Mouse (Mus musculus): ENCODE data around the gene Rnf150.
A peak's percentile ranks its signal among the peaks of the same experiment; 100 is the strongest.

Gene Rnf150

GRCm38 (mm10) chr8:82863041-82863744 lies at the start of gene Rnf150:
TSS of gene Rnf150 (plus strand) at chr8:82863356.
- DNase-seq (ENCODE audit: low read depth, low spot score), result peak; percentile 72

GRCm38 (mm10) chr8:82826135-82827046 lies 36.8 kb upstream of the Rnf150 start:
- DNase-seq (ENCODE audit: low read depth, low spot score), result no peak

GRCm38 (mm10) chr8:82840415-82840814 lies 22.7 kb upstream of the Rnf150 start:
- no peak for DNase-seq (ENCODE audit: low read depth, low spot score)

- no peak for DNase-seq (ENCODE audit: low read depth, low spot score)
Measured at GRCm38 (mm10) chr8:82840963-82841362, 22.2 kb upstream of the Rnf150 start.

- DNase-seq (ENCODE audit: low read depth, low spot score), result no peak
Measured at GRCm38 (mm10) chr8:82841520-82842142, 21.5 kb upstream of the Rnf150 start.

GRCm38 (mm10) chr8:82843697-82844096 lies 19.5 kb upstream of the Rnf150 start:
- DNase-seq (ENCODE audit: low read depth, low spot score), result no peak

- DNase-seq (ENCODE audit: low read depth, low spot score), result no peak
Measured at GRCm38 (mm10) chr8:82844413-82844812, 18.7 kb upstream of the Rnf150 start.

GRCm38 (mm10) chr8:82846098-82846497 lies 17.1 kb upstream of the Rnf150 start:
- DNase-seq (ENCODE audit: low read depth, low spot score), result no peak

- DNase-seq (ENCODE audit: low read depth, low spot score), result no peak
Measured at GRCm38 (mm10) chr8:82846730-82847129, 16.4 kb upstream of the Rnf150 start.

- DNase-seq (ENCODE audit: low read depth, low spot score), result no peak
Measured at GRCm38 (mm10) chr8:82858541-82859342, 4.4 kb upstream of the Rnf150 start.

- DNase-seq (ENCODE audit: low read depth, low spot score), result no peak
Measured at GRCm38 (mm10) chr8:82859343-82859620, 3.9 kb upstream of the Rnf150 start.

GRCm38 (mm10) chr8:82863745-82864520 lies 777 bp downstream of the Rnf150 start:
- DNase-seq (ENCODE audit: low read depth, low spot score), result peak; percentile 14

- no peak for DNase-seq (ENCODE audit: low read depth, low spot score)
Measured at GRCm38 (mm10) chr8:82864521-82864818, 1.3 kb downstream of the Rnf150 start.

- DNase-seq (ENCODE audit: low read depth, low spot score), result no peak
Measured at GRCm38 (mm10) chr8:82865239-82865638, 2.1 kb downstream of the Rnf150 start.

- DNase-seq (ENCODE audit: low read depth, low spot score), result no peak
Measured at GRCm38 (mm10) chr8:82866251-82866650, 3.1 kb downstream of the Rnf150 start.

GRCm38 (mm10) chr8:82870840-82871490 lies 7.8 kb downstream of the Rnf150 start:
- no peak for DNase-seq (ENCODE audit: low read depth, low spot score)

- DNase-seq (ENCODE audit: low read depth, low spot score), result no peak
Measured at GRCm38 (mm10) chr8:82871986-82872385, 8.8 kb downstream of the Rnf150 start.

GRCm38 (mm10) chr8:82874102-82874501 lies 10.9 kb downstream of the Rnf150 start:
- no peak for DNase-seq (ENCODE audit: low read depth, low spot score)

GRCm38 (mm10) chr8:82875135-82875534 lies 12.0 kb downstream of the Rnf150 start:
- DNase-seq (ENCODE audit: low read depth, low spot score), result no peak

- DNase-seq (ENCODE audit: low read depth, low spot score), result no peak
Measured at GRCm38 (mm10) chr8:82884480-82884879, 21.3 kb downstream of the Rnf150 start.

GRCm38 (mm10) chr8:82887234-82887633 lies 24.1 kb downstream of the Rnf150 start:
- DNase-seq (ENCODE audit: low read depth, low spot score), result no peak
